Mouse (Mus musculus): ENCODE data around the gene Wwp2. TPM values are rescaled to one million over a fixed set of nuclear protein-coding genes. Genes with fewer than 3 reads are reported as not detected.

Wwp2 gene
- total and polyA plus RNA-seq, 3 experiments = 21.8 to 31.5 TPM; not detected in 1

DNA sequence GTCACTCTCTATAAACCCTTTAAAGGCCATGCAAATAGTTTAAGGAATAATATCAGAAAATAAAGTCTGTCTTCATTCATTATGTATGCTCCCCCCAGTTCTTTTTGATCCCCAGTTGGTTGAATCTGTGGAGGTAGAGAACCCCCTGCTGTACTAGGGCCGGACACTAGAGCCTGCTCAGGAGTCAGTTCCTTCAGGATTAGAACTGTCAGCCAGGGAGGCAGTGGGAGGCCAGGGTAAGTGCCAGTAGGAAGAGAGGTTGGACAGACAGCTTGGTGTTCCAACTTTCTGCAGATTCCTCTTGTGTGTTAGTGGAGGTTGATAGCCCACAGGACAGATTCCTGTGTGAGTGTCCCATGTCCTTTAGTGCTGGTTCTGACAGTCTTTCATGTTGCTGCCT lies 62.2 kb downstream of the Wwp2 start:
- DNase-seq (ENCODE audit: low read depth, low spot score) = no peak
- Histone ChIP-seq H3K27ac (ENCODE audit: control insufficient read depth, low read depth, low read length) (no peak overlapping the region), H3K36me3 (ENCODE audit: control insufficient read depth in 1 of 2, insufficient read depth in 2 of 2, low read length in 2 of 2) (no peaks in the 10 kb centered on the region; a peak in 1 of 4 replicates), H3K4me1 (ENCODE audit: control insufficient read depth in 1 of 2, insufficient read depth in 2 of 2, low read length in 2 of 2) (peaks cover 4 to 11% of the 10 kb centered on the region in 2 experiments; a peak in 3 of 4 replicates), H3K4me3 (ENCODE audit: control insufficient read depth in 1 of 2, insufficient read depth in 1 of 2, low read depth in 2 of 2, low read length in 2 of 2) (no peak overlapping the region), H3K27me3 (ENCODE audit: control insufficient read depth in 1 of 2, insufficient read depth in 2 of 2, low read length in 2 of 2) (no peaks in the 10 kb centered on the region), H3K9ac (ENCODE audit: control insufficient read depth, low read depth, low read length, poor library complexity, severe bottlenecking) (no peak overlapping the region), H3K9me3 (replicated peaks; ENCODE audit: insufficient read depth, low read length) (no peaks in the 10 kb centered on the region), H3K79me2 (ENCODE audit: control insufficient read depth, insufficient read depth, low read length, poor library complexity) (no peaks in the 10 kb centered on the region)
- TF ChIP-seq ETS1 (IDR thresholded peaks at IDR 0.05; ENCODE audit: low read depth, low read length) (no peak), MEF2A (IDR thresholded peaks at IDR 0.05; ENCODE audit: extremely low read depth, insufficient replicate concordance, low read depth, low read length, poor library complexity, severe bottlenecking) (no peak), MAFK (IDR thresholded peaks at IDR 0.05; ENCODE audit: borderline replicate concordance, low read depth, low read length) (no peak), POLR2AphosphoS2 (IDR thresholded peaks at IDR 0.05; ENCODE audit: low read length) (no peak), HCFC1 (IDR thresholded peaks at IDR 0.05; ENCODE audit: low read depth, low read length) (no peak)

DNA sequence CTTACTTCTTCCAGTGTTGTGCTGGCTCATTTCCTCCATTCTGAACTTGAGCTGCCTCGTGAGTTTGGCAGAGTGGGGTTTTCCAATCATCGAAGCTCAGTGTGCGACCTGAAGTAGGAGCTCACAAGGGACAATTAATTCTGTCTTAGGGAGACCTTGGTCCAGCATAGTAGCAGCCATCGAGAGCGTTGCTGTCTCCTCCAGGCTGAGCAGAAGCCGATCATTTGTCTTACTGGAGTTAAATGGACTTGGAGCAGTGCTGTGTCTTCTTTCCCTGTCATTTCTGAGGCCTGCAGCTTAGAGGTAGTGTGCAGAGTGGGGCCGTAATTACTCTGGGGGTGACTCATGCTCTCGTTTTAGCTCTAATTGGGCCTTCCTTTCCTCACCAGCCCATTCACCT lies 62.6 kb downstream of the Wwp2 start:
- no peak overlapping the region for H3K9ac ChIP-seq (ENCODE audit: control insufficient read depth, low read depth, low read length, poor library complexity, severe bottlenecking)
- no peak overlapping the region for H3K27ac ChIP-seq (ENCODE audit: control insufficient read depth, low read depth, low read length)
- H3K36me3 ChIP-seq (ENCODE audit: control insufficient read depth in 1 of 2, insufficient read depth in 2 of 2, low read length in 2 of 2) = peaks cover 0 to 3% of the 10 kb centered on the region in 2 experiments; a peak in 3 of 4 replicates
- no peaks in the 10 kb centered on the region for H3K27me3 ChIP-seq (ENCODE audit: control insufficient read depth in 1 of 2, insufficient read depth in 2 of 2, low read length in 2 of 2)
- no peak for DNase-seq (ENCODE audit: low read depth, low spot score)
- no peaks in the 10 kb centered on the region for H3K9me3 ChIP-seq (replicated peaks; ENCODE audit: insufficient read depth, low read length)
- no peak overlapping the region for H3K4me3 ChIP-seq (ENCODE audit: control insufficient read depth in 1 of 2, insufficient read depth in 1 of 2, low read depth in 2 of 2, low read length in 2 of 2)
- TF ChIP-seq ZNF384 (IDR thresholded peaks at IDR 0.05; ENCODE audit: low read depth, low read length) (no peak), ELF1 (IDR thresholded peaks at IDR 0.05; ENCODE audit: low read depth, low read length) (no peak), ZKSCAN1 (IDR thresholded peaks at IDR 0.05; ENCODE audit: low read depth, low read length) (no peak), MYB (IDR thresholded peaks at IDR 0.05; ENCODE audit: low read depth, low read length) (no peak), POLR2A (IDR thresholded peaks at IDR 0.05; ENCODE audit: control insufficient read depth in 1 of 2, insufficient read depth in 1 of 2, low read depth in 1 of 2, low read length in 2 of 2, poor library complexity in 1 of 2) (no peak), NRF1 (IDR thresholded peaks at IDR 0.05; ENCODE audit: insufficient read depth, low read depth, low read length, poor library complexity, severe bottlenecking) (no peak), MAFK (IDR thresholded peaks at IDR 0.05; ENCODE audit: borderline replicate concordance, low read depth, low read length) (no peak), EP300 (IDR thresholded peaks at IDR 0.05; ENCODE audit: low read depth in 1 of 2, low read length in 2 of 2) (no peak), SIN3A (IDR thresholded peaks at IDR 0.05; ENCODE audit: low read length) (no peak), CTCF (IDR thresholded peaks at IDR 0.05 in 2 of 3, conservative IDR thresholded peaks at IDR 0.05 in 1 of 3; ENCODE audit: control insufficient read depth in 1 of 3, insufficient read depth in 1 of 3, low read depth in 2 of 3, low read length in 3 of 3, poor library complexity in 1 of 3, severe bottlenecking in 1 of 3) (no peak), NELFE (IDR thresholded peaks at IDR 0.05; ENCODE audit: low read depth, low read length) (no peak), BHLHE40 (IDR thresholded peaks at IDR 0.05; ENCODE audit: borderline replicate concordance, low read depth, low read length) (no peak), SMC3 (IDR thresholded peaks at IDR 0.05; ENCODE audit: low read depth, low read length) (no peak), ZMIZ1 (IDR thresholded peaks at IDR 0.05; ENCODE audit: low read depth, low read length) (no peak), UBTF (IDR thresholded peaks at IDR 0.05; ENCODE audit: borderline replicate concordance, insufficient read depth, low read depth, low read length) (no peak), TBP (IDR thresholded peaks at IDR 0.05; ENCODE audit: low read depth, low read length) (no peak), E2F4 (IDR thresholded peaks at IDR 0.05; ENCODE audit: borderline replicate concordance, low read depth, low read length) (no peak), RAD21 (IDR thresholded peaks at IDR 0.05; ENCODE audit: low read depth, low read length) (no peak), KAT2A (conservative IDR thresholded peaks at IDR 0.05; ENCODE audit: low read depth, low read length) (no peak), JUND (IDR thresholded peaks at IDR 0.05; ENCODE audit: low read depth, low read length) (no peak)
- H3K79me2 ChIP-seq (ENCODE audit: control insufficient read depth, insufficient read depth, low read length, poor library complexity) = no peaks in the 10 kb centered on the region
- H3K4me1 ChIP-seq (ENCODE audit: control insufficient read depth in 1 of 2, insufficient read depth in 2 of 2, low read length in 2 of 2) = peaks cover 4 to 15% of the 10 kb centered on the region in 2 experiments; a peak in 3 of 4 replicates

Measured in MEL (cell line).